Mouse (Mus musculus): ENCODE results near the gene Ankrd9. TPM values are rescaled to one million over a fixed set of nuclear protein-coding genes. Genes with fewer than 3 reads are reported as not detected.

Ankrd9 gene
- polyA plus RNA-seq (2017; shearing (Covaris generic)): 1 to 10 TPM in 1 of 2 experiments, under 1 TPM in 1; 0.74 to 1.2 TPM

DNA sequence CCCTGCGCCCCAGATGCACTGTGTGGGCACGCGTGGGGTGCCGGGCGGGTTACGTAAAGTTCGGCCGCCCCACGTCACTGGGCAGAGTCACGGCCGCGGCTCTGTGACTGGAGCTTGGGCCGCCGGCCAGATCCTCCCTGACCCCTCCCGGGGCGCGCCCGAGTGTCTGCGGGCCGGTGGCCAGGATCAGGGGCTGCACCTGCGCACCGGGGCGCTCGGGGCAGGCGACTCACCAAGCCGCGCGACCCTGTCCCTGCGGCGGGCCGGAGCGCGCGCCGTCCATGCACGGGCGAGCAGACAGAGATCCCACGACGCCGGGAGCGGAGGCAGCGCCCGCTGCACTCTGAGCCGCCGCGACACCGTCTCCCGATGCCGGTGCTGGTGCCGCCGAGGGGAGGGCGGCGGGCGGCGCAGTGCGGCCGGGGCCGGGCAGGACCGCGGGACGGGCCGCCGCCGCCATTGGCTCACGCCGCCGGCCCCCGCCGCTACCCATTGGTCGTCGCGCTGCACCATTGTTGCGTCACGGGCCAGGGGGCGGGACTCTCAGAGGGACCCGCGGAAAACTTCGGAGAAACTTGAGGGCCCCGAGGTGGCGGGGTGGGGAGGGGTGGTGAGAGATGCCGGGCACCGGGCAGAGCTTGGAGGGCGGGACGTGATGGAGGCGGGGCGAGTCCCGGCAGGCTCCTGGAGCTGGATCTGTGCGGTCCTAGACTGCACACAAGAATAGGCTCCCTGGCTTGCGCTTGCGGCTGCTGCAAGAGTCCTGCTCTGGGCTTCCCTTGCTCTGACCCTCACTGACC is at the start of gene Ankrd9:
Gene Ankrd9, minus strand, starts transcription at position 434 of the 800 bp plus-strand sequence.
- peak; percentile 92 for ATAC-seq

DNA sequence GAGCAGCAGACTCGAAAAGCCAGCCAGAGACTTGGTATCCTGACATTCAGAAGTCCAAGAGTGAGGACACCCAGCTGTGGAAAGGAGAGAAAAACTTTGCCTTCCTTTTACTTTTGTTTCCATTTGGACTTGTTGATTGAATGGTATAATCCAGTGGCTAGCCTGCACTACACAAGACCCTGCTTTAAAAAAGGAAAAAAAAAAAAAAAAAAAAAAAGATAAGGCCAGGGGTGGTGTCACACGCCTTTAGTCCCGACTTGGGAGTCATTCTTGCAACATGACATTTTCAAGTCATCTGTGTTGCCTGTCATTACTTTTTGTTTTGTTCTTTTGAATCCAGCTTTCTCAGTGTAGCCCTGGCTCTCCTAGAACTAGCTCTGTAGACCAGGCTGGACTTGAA is 42.7 kb upstream of the Ankrd9 start:
- no peak for ATAC-seq

DNA sequence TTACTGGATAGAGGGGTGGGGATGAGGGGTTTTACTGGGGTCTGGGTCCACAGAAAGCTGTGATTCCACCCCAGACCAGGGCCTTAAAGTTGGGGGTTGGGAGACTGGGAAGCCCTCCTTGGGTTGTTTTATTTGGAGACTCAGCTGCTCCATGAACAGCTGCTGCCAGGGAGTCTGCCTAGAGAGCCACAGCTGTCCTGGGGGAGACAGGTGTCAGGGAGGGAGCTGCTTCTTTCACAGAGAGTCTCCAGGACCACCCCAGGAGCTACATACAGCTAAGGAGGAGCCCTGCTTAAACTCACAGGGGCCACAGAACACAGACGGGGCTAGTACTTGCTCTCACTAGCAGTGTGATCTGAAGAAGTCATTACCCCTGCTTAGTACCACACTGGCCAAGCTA is 42.3 kb upstream of the Ankrd9 start:
- no peak for ATAC-seq

DNA sequence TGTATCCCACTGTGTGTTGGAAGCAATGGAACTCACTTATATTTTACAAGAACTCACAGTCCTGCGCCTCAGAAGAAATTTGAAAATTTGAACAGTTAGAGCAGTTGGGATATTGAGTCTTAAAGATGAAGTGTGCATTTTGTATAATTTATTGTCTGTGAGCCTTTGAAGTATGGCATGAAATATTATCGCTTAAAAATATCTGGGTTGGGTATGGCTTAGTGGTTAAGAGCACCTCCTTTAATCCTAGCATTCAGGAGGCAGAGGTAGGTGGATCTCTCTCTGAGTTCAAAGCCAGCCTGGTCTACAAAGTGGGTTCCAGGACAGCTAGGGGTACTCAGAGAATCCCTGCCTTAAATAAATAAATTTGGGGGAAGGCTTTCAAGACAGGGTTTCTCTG is 40.2 kb upstream of the Ankrd9 start:
- no peak for ATAC-seq

DNA sequence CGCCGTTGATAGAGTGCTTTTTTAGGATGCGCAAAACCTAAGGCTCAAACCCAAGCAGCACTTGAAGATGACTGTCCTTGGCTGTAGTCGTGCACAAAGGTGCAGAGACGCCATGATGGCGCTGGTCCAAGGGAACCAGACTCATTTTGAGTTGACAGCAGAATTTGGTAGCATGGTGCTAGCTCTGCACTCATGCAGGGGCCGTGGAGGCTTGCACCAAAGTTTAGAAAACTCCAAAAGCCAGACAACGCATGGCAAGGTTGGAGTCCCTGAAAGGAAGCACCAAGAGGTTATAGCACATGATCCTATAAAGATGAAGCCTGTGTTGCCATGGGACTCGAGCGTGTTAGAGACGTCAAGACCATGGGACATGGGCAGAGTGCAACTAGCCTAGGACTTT is 39.2 kb upstream of the Ankrd9 start:
- ATAC-seq: no peak

DNA sequence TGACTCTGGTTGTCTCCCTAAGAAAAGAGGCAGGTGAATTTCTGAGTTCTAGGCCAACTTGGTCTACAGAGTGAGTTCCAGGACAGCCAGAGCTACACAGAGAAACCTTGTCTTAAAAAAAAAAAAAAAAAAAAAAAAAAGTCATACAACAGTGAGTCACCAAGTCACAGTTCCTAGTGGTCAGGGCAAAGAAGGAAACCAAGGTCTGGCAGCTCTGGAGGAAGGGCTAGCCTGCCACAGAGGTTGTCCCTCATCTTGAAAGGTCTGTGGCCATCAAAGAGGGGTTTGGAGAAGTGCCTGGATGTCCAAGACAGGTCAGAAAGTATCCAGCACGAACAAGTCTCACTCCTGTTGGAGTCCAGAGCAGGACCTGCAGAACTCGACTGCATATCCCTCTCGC is 38.0 kb upstream of the Ankrd9 start:
- ATAC-seq: no peak

DNA sequence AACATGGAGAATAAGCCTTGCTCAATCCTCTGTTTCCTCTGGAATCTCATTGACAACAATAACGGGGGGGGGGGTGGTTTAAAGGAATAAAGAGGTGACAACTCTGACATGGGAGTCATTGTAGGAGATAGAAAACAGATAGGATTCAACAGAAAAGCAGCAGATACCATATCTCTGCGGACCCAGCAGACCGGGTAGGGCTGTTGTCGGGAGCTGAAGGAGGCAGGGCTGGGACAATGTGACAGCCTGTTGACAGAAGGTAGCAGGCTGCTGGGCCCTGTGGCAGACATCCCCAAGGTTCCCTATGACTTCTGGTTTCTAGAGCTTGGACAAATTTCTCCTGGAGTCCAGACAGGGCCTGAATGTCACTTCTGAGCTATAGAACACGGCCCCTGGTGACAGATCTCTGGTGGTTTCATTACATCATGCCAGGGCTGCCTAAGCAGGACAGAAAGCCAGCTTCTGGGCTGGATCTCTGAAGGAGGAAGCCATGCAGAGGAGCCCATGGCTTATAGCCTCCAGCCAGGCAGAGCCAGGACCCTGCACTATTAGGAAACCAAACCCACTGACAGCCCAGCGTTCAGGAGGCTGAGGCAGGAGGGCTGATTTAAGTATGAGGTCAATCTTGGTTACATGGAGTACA is 30.9 kb upstream of the Ankrd9 start:
- no peak for ATAC-seq

DNA sequence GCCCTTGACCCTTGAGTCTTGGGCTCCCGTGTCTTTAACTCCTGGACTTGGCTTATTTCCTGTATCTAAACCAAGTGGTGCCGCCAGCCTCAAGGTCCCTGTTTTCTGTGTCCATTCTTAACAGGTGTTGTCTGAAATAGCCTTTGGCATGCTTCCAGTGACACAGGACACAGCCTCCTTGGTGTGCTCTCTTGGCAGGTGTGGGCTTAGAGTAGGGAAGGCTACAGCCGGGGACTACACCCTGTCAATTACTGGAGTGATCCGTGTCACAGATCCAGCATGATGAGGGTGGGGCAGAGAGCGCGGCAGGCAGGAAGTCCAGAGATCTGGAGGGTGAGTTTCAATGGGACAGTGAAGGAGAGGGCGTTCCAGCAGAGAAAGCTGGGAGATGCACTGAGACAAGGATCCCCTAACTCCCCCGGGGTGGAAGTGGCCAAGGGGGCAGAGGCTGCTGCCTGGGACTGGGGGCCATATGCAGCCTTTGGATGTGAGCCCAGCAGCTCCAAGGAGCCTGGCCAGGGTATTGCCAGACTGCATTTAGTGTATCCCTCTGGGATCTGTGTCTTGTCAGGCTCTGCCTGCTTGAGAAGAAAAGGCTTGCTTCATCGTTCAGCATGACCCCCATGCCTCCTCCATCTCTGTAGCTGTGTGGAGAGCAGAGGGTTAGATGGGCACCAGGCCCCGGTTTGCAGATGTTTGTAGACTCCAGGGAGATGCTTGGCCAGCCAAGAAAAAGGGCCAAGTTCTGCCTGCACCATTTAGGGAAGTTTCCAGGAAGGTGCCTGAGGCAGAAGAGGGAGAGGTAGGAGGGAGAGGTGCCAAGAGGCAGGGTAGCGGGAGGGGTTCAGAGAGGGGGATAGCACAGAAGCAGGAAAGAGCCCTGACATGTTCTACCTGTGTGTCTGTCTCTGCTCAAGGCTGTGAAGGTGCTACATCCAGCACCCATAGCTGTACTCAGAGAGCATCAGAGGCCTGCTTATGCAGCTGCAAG is 30.0 kb upstream of the Ankrd9 start:
- no peak for ATAC-seq

DNA sequence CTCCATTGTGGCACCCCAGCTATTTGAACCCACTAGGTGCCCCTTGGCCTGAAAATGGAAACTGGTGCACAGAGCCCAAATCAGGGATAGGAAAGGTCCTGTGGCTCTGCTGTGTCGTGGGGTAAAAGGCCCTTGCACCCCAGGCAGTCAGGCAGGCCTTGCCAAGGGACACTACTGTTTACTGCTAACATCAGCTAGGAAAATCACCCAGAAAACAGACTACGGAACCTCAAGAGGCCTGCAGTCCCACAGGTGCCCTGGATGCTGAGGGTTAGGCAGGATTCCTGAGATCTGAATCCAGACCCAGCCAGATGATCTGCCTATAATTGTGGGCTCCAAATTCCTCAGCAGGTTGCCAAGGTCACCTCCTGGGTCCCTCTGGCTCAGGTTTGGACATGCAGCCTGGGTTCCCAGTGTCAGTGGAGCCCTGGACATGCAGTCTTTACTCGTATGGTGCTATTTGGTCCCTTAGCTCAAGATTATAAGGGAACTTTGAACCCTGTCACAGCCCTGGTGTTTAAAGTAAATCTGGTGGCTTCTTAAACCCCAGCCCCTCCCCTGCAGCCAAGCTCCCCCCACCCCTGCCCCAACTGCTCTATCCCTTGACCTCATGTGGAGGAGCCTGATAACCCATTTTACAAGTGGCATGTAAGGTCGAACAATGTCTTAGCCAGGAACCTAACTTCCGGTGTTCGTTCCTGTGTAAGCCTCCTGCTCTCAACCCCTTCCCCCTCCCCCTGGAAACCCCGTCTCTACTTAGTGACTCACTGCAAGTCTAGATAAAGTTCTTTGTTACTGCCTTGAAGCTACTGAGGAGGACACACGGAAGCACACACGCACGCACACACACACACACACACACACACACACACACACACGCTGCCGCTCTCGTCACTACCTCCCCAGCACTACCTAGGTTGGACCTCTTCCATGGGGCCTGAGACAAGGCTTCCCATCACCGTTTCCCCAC is 28.6 kb upstream of the Ankrd9 start:
- ATAC-seq: peak; percentile 97

DNA sequence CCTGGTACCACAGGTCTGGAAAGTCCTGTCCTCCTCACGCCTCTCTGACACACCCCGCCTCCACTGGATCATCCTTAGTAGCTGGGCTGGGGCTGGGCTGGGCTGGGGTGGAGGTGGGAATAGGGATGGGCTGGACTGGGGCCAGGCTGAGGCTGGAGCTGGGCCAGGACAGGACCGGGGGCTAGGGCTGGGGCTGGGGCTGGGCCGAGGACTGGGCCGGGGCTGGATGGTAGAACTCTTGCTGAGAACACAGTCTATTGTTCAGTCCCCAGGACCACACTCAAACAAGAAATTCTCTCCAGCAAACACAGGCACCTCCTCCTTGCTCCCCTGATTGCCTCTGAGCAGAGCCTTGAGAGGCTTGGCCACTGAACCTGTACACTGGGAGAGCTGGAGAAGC is 27.5 kb upstream of the Ankrd9 start:
- no peak for ATAC-seq

DNA sequence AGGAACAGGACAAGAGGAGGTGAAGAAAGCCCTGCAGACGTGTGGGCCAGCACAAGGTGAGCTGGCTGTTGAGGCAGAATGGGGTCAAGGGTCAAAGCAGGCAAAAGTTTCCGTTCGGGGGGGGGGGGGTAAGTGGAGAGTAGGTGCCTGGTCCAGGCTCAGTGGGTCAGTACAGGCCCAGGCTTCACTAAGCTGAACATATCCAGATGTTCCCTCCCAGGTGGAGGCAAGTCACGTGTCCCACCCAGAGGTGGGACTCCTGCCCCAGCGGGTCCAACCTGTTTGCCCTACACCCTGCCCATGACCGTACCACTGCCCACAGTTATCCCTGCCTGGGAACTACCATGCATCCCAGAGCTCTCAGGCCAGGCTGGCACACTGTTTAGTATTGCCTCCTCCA is 27.0 kb upstream of the Ankrd9 start:
- no peak for ATAC-seq

DNA sequence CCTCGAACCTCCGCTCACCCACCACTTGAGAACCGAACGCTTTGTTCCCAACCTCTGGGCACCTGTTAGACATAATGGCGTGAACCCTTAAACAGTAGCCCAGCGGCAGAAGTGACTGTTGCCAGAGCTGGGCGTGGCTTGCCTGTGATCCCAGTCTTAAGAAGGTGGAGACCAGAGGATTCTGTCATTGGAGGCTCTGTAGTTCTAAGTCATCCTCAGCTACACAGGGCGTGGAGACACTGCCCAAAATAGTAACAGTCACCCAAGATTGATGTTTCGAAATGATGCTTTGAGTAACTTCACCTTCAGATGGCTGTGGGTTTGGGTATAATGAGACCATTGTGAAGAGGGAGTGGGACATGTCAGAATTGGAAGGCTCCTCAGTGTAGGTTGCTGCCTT is 25.3 kb upstream of the Ankrd9 start:
- ATAC-seq: no peak

DNA sequence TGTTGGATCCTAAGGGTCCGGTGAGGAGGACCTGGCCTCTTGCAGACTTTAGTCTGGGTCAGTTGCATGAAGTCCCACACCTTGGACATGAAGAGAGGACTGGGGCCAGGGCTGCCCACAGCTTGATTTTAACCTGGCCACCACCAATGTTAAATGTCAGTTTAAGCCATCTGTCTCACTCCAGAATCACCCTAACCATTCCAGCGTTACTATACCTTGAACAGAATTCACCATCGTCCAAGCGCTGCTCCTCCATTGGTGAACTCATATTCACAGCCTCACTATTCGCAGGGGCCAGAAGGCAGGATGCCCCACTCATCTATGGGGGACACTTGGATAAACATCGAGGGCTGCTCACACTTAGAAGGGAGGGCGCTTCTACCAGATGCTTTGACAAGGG is 22.1 kb upstream of the Ankrd9 start:
- no peak for ATAC-seq

DNA sequence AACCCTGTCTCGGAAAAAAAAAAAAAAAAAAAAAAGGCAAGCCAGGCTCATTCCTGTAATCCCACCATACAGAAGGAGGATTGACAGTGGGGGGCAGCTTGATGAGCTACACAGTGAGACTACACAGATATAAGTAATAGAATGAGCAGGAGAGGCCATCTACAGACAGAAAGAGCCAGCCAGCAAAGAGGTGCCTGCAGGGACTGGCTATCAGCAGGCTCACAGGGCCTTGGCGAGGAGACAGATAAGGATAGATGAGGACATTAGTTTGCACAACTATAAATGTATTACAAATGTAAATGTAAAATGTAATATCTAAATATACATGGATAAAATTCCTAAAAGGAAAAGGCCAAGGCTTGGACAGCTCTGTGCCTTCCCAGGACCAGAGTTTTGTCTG is 21.0 kb upstream of the Ankrd9 start:
- ATAC-seq: no peak

DNA sequence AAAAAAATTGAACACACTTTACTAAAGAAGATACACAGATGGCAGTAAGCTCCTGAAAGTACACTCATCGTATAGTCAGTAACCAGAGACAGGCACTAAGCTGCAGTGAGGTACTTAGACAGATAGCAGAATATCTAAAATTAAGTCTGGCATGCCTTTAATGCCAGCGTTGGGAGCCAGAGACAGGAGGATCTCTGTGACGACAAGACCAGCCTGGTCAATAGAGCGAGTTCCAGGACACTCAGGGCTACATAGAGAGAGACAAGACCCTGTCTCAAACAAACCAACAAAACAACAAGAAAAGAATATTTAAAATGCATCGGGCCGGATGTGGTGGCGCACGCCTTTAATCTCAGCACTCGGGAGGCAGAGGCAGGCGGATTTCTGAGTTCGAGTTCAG is 19.3 kb upstream of the Ankrd9 start:
- no peak for ATAC-seq

DNA sequence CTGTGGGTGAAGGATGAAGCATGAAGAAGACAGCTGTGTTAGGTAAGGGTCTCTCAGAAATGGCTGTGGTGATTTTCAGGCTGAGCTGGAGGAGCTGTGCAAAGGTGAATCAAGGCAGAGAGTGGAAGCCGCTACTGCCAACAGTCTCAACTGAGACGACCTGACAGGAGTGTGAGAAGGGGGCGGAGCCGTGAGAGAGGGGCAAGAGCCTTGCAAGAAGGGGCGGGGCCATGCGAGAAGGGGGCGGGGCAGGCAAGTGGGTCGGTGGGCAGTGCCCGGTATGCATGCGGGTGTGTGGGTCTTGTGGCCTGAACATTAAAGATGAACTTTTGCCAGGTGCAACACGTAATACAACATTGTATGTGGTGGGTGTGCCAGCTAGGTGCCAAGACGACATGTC is 15.8 kb upstream of the Ankrd9 start:
- ATAC-seq: no peak

DNA sequence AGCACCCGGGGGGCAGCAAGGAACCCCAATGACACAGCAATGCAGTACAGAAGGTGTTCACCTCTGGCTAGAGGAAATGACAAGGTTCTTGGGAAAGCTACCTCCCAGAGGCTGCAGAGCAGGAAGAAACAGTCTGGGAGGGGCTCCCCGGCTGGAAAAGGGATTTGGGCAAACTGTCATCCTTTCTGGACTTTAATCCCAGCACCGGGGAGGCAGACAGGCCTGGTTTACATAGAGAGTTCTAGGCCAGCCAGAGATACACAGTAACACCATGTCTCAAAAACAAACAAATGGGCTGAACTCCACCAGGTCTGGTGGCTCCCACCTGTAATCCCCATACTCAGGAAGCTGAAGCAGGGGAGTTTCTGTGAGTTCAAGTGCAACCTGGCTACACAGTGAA is 14.4 kb upstream of the Ankrd9 start:
- no peak for ATAC-seq

DNA sequence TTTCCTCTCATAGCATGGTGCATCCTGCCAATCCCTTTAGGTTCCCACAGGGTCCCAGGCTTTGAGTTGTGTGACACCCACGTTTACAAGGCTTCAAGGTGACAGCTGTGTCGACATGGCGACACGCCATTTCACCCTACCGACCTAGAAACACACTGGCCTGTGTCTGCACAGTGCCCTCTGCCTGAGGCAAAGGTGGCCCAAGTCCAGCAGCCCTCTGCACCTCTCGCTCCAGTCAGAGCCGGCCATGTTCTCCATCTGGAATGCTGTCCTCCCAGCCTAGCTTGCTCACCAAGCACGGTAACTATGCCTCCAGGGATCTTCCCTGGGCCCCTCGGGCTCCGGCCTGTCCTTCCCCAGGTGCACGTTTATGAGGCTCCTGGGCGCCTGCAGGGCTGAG is 13.9 kb upstream of the Ankrd9 start:
- ATAC-seq: no peak

DNA sequence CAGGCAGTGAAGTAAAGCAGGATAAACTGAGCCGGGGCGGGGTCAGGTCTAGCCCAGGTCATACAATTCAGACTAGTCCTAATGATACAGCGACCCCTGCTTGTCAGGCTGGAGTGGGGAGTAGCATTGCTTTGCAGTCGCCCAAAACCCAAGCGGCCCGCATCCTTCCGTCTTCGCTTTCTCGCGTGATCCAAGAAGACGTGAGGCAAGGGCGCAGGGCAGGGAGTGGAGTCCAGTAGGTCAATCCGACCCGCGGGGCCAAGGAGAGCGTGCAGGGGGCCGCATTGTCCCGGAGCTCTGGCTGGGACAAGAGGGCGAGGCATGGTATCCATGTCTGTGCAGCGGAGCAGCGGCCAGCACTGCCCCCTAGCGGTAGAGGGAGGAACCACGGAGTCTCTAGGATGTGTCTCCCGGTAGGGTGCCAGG is 13.3 kb upstream of the Ankrd9 start:
- peak; percentile 74 for ATAC-seq

DNA sequence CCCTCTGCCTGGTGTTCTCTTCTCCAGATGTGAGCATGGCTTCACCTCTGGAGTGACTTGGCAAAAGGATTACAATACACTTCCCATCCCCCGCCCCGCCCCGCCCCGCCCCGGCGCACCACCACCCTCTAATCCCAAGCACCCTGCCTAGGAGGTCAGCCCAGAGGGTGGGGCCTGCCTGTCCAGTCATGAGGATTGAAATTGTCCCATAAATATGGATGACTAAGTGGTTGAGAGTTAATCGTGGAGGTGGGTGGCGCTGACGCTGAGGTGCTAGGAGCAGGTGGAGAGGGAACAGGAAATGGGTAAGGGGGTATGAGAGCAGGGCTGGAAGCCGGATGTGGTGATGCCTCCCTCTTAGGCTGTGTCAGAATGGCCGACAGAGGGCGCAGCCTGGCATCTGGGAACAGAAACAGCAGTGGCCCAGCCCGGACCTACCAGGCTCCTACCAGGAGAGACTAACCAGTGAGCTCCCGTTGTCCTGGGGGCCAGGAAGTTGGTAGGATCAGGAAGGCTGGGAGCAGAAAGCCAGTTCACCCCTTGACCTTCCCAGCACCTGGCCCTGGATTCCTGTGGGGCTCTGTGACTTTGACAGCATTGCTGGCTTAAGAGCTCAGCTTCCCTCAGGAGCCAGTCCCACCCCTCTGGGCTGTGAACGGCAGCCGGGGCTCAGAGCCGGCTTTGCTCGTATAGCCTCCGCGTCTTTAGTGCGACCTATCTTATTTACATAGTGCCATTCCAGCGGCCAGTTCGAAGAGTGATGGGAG is 12.7 kb upstream of the Ankrd9 start:
- ATAC-seq: peak; percentile 88

DNA sequence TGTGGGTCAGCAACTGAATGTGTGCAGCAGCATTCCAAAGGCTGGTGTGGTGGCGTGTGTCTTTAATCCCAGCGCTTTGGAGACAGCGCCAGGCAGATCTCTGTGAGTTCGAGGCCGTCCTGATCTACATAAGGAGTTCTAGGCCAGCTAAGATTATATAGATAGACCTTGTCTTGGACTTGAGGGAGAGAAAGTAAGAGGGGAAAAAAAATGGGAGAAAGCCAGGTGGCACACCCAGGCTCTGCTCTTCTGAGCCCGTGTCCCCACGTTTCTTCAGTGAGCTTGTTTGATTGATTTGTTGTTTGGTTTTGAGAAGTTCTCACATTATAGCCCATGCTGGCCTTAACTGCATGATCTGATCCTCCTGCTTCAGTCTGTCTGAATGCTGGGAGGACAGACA is 11.7 kb upstream of the Ankrd9 start:
- ATAC-seq: no peak

Data from activated CD4-positive, CD25-positive, alpha-beta regulatory T cell, adult 4 months (primary cell).